Mouse (Mus musculus) embryonic fibroblast, embryonic 13.5 days (primary cell): ENCODE results near the gene Rint1.

Experiments
- CTCF ChIP-seq: IDR thresholded peaks from 2 replicates; pipeline ENCODE4 v1.5.1; 2011; ENCODE audit warnings: mild to moderate bottlenecking, control low read depth, low read length, moderate library complexity, borderline replicate concordance; ENCODE audit not compliant: insufficient read depth
- POLR2A ChIP-seq: IDR thresholded peaks from 2 replicates; pipeline ENCODE4 v1.6.1; 2011; ENCODE audit warnings: low read depth, mild to moderate bottlenecking, control low read depth, low read length, moderate library complexity

DNA sequence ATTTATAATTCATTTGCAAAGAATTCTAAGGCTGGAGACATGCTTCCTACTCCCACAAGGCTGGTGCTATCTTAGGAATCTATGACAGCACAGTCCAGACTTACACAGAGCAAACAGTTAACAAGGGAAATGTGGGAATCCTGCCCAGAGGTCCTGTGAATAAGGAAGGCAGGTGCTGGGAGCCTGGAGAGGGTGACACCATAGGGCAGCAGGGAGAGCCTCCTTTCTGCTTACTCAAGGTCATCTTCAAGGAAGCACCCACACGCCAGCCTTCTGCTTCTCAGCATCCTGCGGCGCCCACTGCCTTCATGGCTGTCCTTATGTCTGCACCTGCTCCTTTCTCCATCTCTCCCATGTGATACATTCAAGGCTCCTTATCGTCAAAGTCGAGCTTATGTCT is 23.0 kb upstream of the Rint1 start:
- no peak for TF ChIP-seq CTCF
- no peak for TF ChIP-seq POLR2A
